Mouse (Mus musculus): ENCODE results near the gene Vldlr.

DNA sequence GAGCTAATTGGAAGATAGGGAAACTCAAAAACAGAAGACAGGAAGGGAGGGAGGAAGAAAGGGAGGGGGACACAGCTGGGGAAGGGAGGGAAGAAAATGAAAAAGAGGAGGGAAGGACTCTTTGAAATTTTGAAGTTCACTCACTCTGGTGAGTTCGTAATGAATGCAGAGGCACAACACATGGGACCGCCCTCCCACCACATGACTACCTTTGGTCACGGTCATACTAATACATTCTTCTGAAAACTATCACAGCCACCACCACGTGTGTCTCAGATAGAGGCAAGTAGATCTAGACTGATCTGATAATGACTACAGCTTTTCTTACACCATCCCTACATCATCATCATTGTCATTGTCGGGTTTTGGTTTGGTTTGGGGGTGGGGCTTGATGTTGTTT is 38.5 kb downstream of the Vldlr start:
- no peak for TF ChIP-seq CTCF (IDR thresholded peaks at IDR 0.05; ENCODE audit: control insufficient read depth, insufficient read depth, insufficient read length)
- no peak for TF ChIP-seq MAX (IDR thresholded peaks at IDR 0.05)
- no peak for TF ChIP-seq USF1 (IDR thresholded peaks at IDR 0.05; ENCODE audit: low read depth)
- no peak for TF ChIP-seq CEBPB (IDR thresholded peaks at IDR 0.05; ENCODE audit: low read depth)
- no peak for TF ChIP-seq MYOD1 (IDR thresholded peaks at IDR 0.05; ENCODE audit: control insufficient read depth, insufficient read length, low read depth)
- TF ChIP-seq MYOG (IDR thresholded peaks at IDR 0.05; ENCODE audit: control insufficient read depth, extremely low read depth, insufficient read length) = no peak
- TF ChIP-seq FOSL1 (IDR thresholded peaks at IDR 0.05; ENCODE audit: insufficient read depth, low read length, poor library complexity, severe bottlenecking) = no peak

All from C2C12 (cell line).